Mouse (Mus musculus) ES-E14 (cell line): ENCODE measurements around the gene Cbx6.

Experiments
- CHD2 ChIP-seq: IDR thresholded peaks from 2 replicates; pipeline ENCODE4 v1.6.1; 2014; ENCODE audit warnings: mild to moderate bottlenecking, low read depth, low read length, inconsistent platforms
- HCFC1 ChIP-seq: IDR thresholded peaks from 2 replicates; pipeline ENCODE4 v1.6.1; 2012; ENCODE audit warnings: low read length, inconsistent platforms, borderline replicate concordance; ENCODE audit not compliant: insufficient read depth
- MAFK ChIP-seq: IDR thresholded peaks from 2 replicates; pipeline ENCODE4 v1.6.1; 2014; ENCODE audit warnings: mild to moderate bottlenecking, low read depth, low read length, inconsistent platforms; ENCODE audit not compliant: insufficient read depth
- ZC3H11A ChIP-seq: IDR thresholded peaks from 2 replicates; pipeline ENCODE4 v1.6.1; 2012; ENCODE audit warnings: low read depth, mild to moderate bottlenecking, inconsistent platforms, low read length, borderline replicate concordance
- ZNF384 ChIP-seq: IDR thresholded peaks from 2 replicates; pipeline ENCODE4 v1.6.1; 2012; ENCODE audit warnings: low read depth, low read length, inconsistent platforms

GRCm38 (mm10) chr15:79858979-79859378 lies 24.5 kb upstream of the Cbx6 start:
- TF ChIP-seq ZC3H11A (no peak), HCFC1 (no peak), MAFK (no peak), CHD2 (no peak), ZNF384 (no peak)
